Mouse (Mus musculus) hindbrain, postnatal 0 days (tissue): ENCODE data around the gene Olfr916. TPM values are rescaled to one million over a fixed set of nuclear protein-coding genes. Genes with fewer than 3 reads are reported as not detected.

Source experiments
- ATAC-seq: fragments of 200-750 bp; cut with Nextera tagmentation; 2 replicates; pipeline ENCODE4 v1.8.0; 2017; ENCODE audit warnings: mild to moderate bottlenecking, moderate TSS enrichment, moderate library complexity
- DNase-seq: peaks from one replicate; pipeline ENCODE4 v3.0.0-alpha.2; 2015; ENCODE audit warnings: low spot score
- H3K27ac ChIP-seq: fragments of 300-500 bp; sonication (generic); 2 replicates; pipeline ENCODE4 v1.5.1; 2014; ENCODE audit warnings: mild to moderate bottlenecking
- H3K27me3 ChIP-seq: fragments of 300-500 bp; sonication (generic); 2 replicates; pipeline ENCODE4 v1.6.1; 2014; ENCODE audit warnings: low read length, mixed read lengths; ENCODE audit not compliant: insufficient read depth
- H3K36me3 ChIP-seq: fragments of 300-500 bp; sonication (generic); 2 replicates; pipeline ENCODE4 v1.6.1; 2014; ENCODE audit warnings: low read length, mixed read lengths; ENCODE audit not compliant: insufficient read depth
- H3K4me1 ChIP-seq: fragments of 300-500 bp; sonication (generic); 2 replicates; pipeline ENCODE4 v1.6.1; 2014; ENCODE audit warnings: antibody characterized with exemption, low read length, mixed read lengths; ENCODE audit not compliant: insufficient read depth
- H3K4me2 ChIP-seq: fragments of 300-500 bp; sonication (generic); 2 replicates; pipeline ENCODE4 v1.6.1; 2014; ENCODE audit warnings: low read depth, mild to moderate bottlenecking, low read length, moderate library complexity, mixed read lengths
- H3K4me3 ChIP-seq: fragments of 300-500 bp; sonication (generic); 2 replicates; pipeline ENCODE4 v1.5.1; 2014; ENCODE audit warnings: low read length
- H3K9ac ChIP-seq: fragments of 300-500 bp; sonication (generic); replicated peaks from 2 replicates; pipeline ENCODE4 v1.6.1; 2014; ENCODE audit warnings: mild to moderate bottlenecking, low read length, moderate library complexity, mixed read lengths
- H3K9me3 ChIP-seq: fragments of 300-500 bp; sonication (generic); 2 replicates; pipeline ENCODE4 v1.6.1; 2016; ENCODE audit warnings: low read length, mixed read lengths
- CTCF ChIP-seq: IDR thresholded peaks from 2 replicates; pipeline ENCODE4 v1.5.1; 2016; ENCODE audit warnings: antibody characterized with exemption, control low read depth, low read depth
- WGBS: fragments of 180-500 bp; shearing (Covaris S2); extraction: QIAGEN DNeasy Blood & Tissue Kit; methylation state at CpG from one replicate; pipeline ENCODE4 v1.1.7; 2014; 5-methylcytosine and 5-hydroxymethylcytosine counted together
- polyA plus RNA-seq: library from polyadenylated mRNA; unstranded; fragments of >200 nt; fragmentation: Nextera tagmentation; extraction: Ambion mirVana; gene quantifications from 2 replicates; pipeline ENCODE4 v1.2.1, GENCODE M21; 2015
- total RNA-seq: library from RNA; depleted of rRNA; stranded (reverse); fragments of >200 nt; gene quantifications from 2 replicates; pipeline ENCODE4 v1.2.3, GENCODE M21; 2014; rRNA removed

Olfr916 gene
- total RNA-seq (not detected in 2 replicates), polyA plus RNA-seq (not detected in 2 replicates)

GRCm38 (mm10) chr9:38659775-38660174 is at the start of gene Olfr916:
Olfr916 (minus strand) TSS chr9:38659875.
- TF ChIP-seq CTCF = no peak
- H3K9ac ChIP-seq = no peak within 1 kb of the TSS
- no peaks in the 10 kb centered on the region for H3K9me3 ChIP-seq
- no peak within 1 kb of the TSS for H3K4me3 ChIP-seq
- 73% methylated on average over 1 of the region's 1 CpGs for WGBS
- H3K27ac ChIP-seq = no peak within 1 kb of the TSS
- no peaks in the 10 kb centered on the region for H3K36me3 ChIP-seq
- no peak within 1 kb of the TSS for H3K4me2 ChIP-seq
- no peak for DNase-seq
- no peaks in the 10 kb centered on the region for H3K27me3 ChIP-seq
- ATAC-seq = no peak
- H3K4me1 ChIP-seq = no peaks in the 10 kb centered on the region

GRCm38 (mm10) chr9:38674501-38674900 is 14.8 kb upstream of the Olfr916 start, which contains the start of gene Olfr918:
Olfr918 (minus strand) TSS chr9:38674601.
- Histone ChIP-seq H3K4me1 (no peaks in the 10 kb centered on the region), H3K4me2 (no peak within 1 kb of the TSS), H3K27me3 (no peaks in the 10 kb centered on the region), H3K36me3 (no peaks in the 10 kb centered on the region), H3K27ac (no peak within 1 kb of the TSS), H3K9ac (no peak within 1 kb of the TSS), H3K9me3 (no peaks in the 10 kb centered on the region), H3K4me3 (no peak within 1 kb of the TSS)
- DNase-seq (no peak), ATAC-seq (no peak)
- WGBS = 78% methylated on average over 2 of the region's 2 CpGs
- TF ChIP-seq CTCF = no peak

- no peaks in the 10 kb centered on the region for H3K9me3 ChIP-seq
- DNase-seq = no peak
- no peaks in the 10 kb centered on the region for H3K4me1 ChIP-seq
- H3K27me3 ChIP-seq = no peaks in the 10 kb centered on the region
- no peak overlapping the region for H3K9ac ChIP-seq
- no peak for ATAC-seq
- no peak overlapping the region for H3K4me2 ChIP-seq
- WGBS = 94% methylated on average over 2 of the region's 2 CpGs
- H3K36me3 ChIP-seq = no peaks in the 10 kb centered on the region
- no peak overlapping the region for H3K4me3 ChIP-seq
- no peak overlapping the region for H3K27ac ChIP-seq
- TF ChIP-seq CTCF = no peak
Observed at GRCm38 (mm10) chr9:38672887-38673286, 13.2 kb upstream of the Olfr916 start.

GRCm38 (mm10) chr9:38665742-38666141 is 6.1 kb upstream of the Olfr916 start, which contains the start of gene Olfr917:
Olfr917 (minus strand) TSS chr9:38665842.
- Histone ChIP-seq H3K4me3 (no peak within 1 kb of the TSS), H3K4me1 (no peaks in the 10 kb centered on the region), H3K4me2 (no peak within 1 kb of the TSS), H3K9me3 (no peaks in the 10 kb centered on the region), H3K27ac (no peak within 1 kb of the TSS), H3K9ac (no peak within 1 kb of the TSS), H3K27me3 (no peaks in the 10 kb centered on the region), H3K36me3 (no peaks in the 10 kb centered on the region)
- DNase-seq = no peak
- 93% methylated on average over 1 of the region's 1 CpGs for WGBS
- ATAC-seq = no peak
- TF ChIP-seq CTCF = no peak

- H3K9ac ChIP-seq = no peak overlapping the region
- no peaks in the 10 kb centered on the region for H3K9me3 ChIP-seq
- no peak for DNase-seq
- H3K36me3 ChIP-seq = no peaks in the 10 kb centered on the region
- no peak overlapping the region for H3K4me2 ChIP-seq
- WGBS = 84% methylated on average over 4 of the region's 4 CpGs
- no peaks in the 10 kb centered on the region for H3K4me1 ChIP-seq
- H3K27ac ChIP-seq = no peak overlapping the region
- H3K4me3 ChIP-seq = no peak overlapping the region
- no peaks in the 10 kb centered on the region for H3K27me3 ChIP-seq
- TF ChIP-seq CTCF = no peak
- ATAC-seq = no peak
Observed at GRCm38 (mm10) chr9:38632406-38632805, 27.3 kb downstream of the Olfr916 start.

Other genes starting within 250 kb of the Olfr916 start
- not detected in 2 replicates for gene Olfr901, start 230.4 kb downstream of the Olfr916 start, total RNA-seq
- not detected in 2 replicates for gene Olfr901, start 230.4 kb downstream of the Olfr916 start, polyA plus RNA-seq
- gene Olfr902, start 212.2 kb downstream of the Olfr916 start, total RNA-seq = not detected in 2 replicates
- not detected in 2 replicates for gene Olfr902, start 212.2 kb downstream of the Olfr916 start, polyA plus RNA-seq
- not detected in 2 replicates for gene Olfr904, start 196.7 kb downstream of the Olfr916 start, total RNA-seq
- gene Olfr904, start 196.7 kb downstream of the Olfr916 start, polyA plus RNA-seq = not detected in 2 replicates
- gene Olfr905, start 188.8 kb downstream of the Olfr916 start, total RNA-seq = not detected in 2 replicates
- gene Olfr905, start 188.8 kb downstream of the Olfr916 start, polyA plus RNA-seq = not detected in 2 replicates
- gene Olfr906, start 172.8 kb downstream of the Olfr916 start, total RNA-seq = not detected in 2 replicates
- not detected in 2 replicates for gene Olfr906, start 172.8 kb downstream of the Olfr916 start, polyA plus RNA-seq
- gene Olfr907, start 164.1 kb downstream of the Olfr916 start, total RNA-seq = not detected in 2 replicates
- not detected in 2 replicates for gene Olfr907, start 164.1 kb downstream of the Olfr916 start, polyA plus RNA-seq
- gene Olfr911-ps1, start 138.3 kb downstream of the Olfr916 start, total RNA-seq = not detected in 2 replicates
- gene Olfr911-ps1, start 138.3 kb downstream of the Olfr916 start, polyA plus RNA-seq = not detected in 2 replicates
- not detected in 2 replicates for gene Olfr910, start 122.0 kb downstream of the Olfr916 start, total RNA-seq
- gene Olfr910, start 122.0 kb downstream of the Olfr916 start, polyA plus RNA-seq = not detected in 2 replicates
- not detected in 2 replicates for gene Olfr912, start 79.7 kb downstream of the Olfr916 start, total RNA-seq
- gene Olfr912, start 79.7 kb downstream of the Olfr916 start, polyA plus RNA-seq = not detected in 2 replicates
- not detected in 2 replicates for gene Olfr913, start 67.1 kb downstream of the Olfr916 start, total RNA-seq
- not detected in 2 replicates for gene Olfr913, start 67.1 kb downstream of the Olfr916 start, polyA plus RNA-seq
- gene Olfr914, start 54.8 kb downstream of the Olfr916 start, total RNA-seq = not detected in 2 replicates
- gene Olfr914, start 54.8 kb downstream of the Olfr916 start, polyA plus RNA-seq = not detected in 2 replicates
- not detected in 2 replicates for gene Olfr917, start 6.0 kb upstream of the Olfr916 start, total RNA-seq
- not detected in 2 replicates for gene Olfr917, start 6.0 kb upstream of the Olfr916 start, polyA plus RNA-seq
- not detected in 2 replicates for gene Olfr918, start 14.7 kb upstream of the Olfr916 start, total RNA-seq
- not detected in 2 replicates for gene Olfr918, start 14.7 kb upstream of the Olfr916 start, polyA plus RNA-seq
- gene Olfr919, start 43.8 kb upstream of the Olfr916 start, total RNA-seq = not detected in 2 replicates
- not detected in 2 replicates for gene Olfr919, start 43.8 kb upstream of the Olfr916 start, polyA plus RNA-seq
- 9.2 and 14.1 TPM in 2 replicates for gene Vwa5a, start 58.4 kb upstream of the Olfr916 start, total RNA-seq
- 9.4 and 10.2 TPM in 2 replicates for gene Vwa5a, start 58.4 kb upstream of the Olfr916 start, polyA plus RNA-seq
- gene Olfr920, start 92.4 kb upstream of the Olfr916 start, total RNA-seq = 0.21 TPM in 1 of 2 replicates, not detected in the other
- gene Olfr920, start 92.4 kb upstream of the Olfr916 start, polyA plus RNA-seq = 0.03 and 0.06 TPM in 2 replicates
- not detected in 2 replicates for gene Olfr921, start 113.2 kb upstream of the Olfr916 start, total RNA-seq
- gene Olfr921, start 113.2 kb upstream of the Olfr916 start, polyA plus RNA-seq = not detected in 2 replicates
- not detected in 2 replicates for gene Olfr922, start 154.7 kb upstream of the Olfr916 start, total RNA-seq
- not detected in 2 replicates for gene Olfr922, start 154.7 kb upstream of the Olfr916 start, polyA plus RNA-seq
- not detected in 2 replicates for gene Olfr923, start 166.7 kb upstream of the Olfr916 start, total RNA-seq
- gene Olfr923, start 166.7 kb upstream of the Olfr916 start, polyA plus RNA-seq = not detected in 2 replicates
- gene Olfr924, start 184.6 kb upstream of the Olfr916 start, total RNA-seq = not detected in 2 replicates
- not detected in 2 replicates for gene Olfr924, start 184.6 kb upstream of the Olfr916 start, polyA plus RNA-seq
- not detected in 2 replicates for gene Olfr26, start 195.2 kb upstream of the Olfr916 start, total RNA-seq
- gene Olfr26, start 195.2 kb upstream of the Olfr916 start, polyA plus RNA-seq = not detected in 2 replicates
- not detected in 2 replicates for gene Olfr926, start 217.3 kb upstream of the Olfr916 start, total RNA-seq
- gene Olfr926, start 217.3 kb upstream of the Olfr916 start, polyA plus RNA-seq = not detected in 2 replicates